Mouse (Mus musculus): ENCODE results near the gene Sec1. TPM values are rescaled to one million over a fixed set of nuclear protein-coding genes. Genes with fewer than 3 reads are reported as not detected.
A peak's percentile ranks its signal among the peaks of the same experiment; 100 is the strongest.

Sec1 gene
- total and polyA plus RNA-seq, 3 experiments, result 0.02 TPM; not detected in 2

DNA sequence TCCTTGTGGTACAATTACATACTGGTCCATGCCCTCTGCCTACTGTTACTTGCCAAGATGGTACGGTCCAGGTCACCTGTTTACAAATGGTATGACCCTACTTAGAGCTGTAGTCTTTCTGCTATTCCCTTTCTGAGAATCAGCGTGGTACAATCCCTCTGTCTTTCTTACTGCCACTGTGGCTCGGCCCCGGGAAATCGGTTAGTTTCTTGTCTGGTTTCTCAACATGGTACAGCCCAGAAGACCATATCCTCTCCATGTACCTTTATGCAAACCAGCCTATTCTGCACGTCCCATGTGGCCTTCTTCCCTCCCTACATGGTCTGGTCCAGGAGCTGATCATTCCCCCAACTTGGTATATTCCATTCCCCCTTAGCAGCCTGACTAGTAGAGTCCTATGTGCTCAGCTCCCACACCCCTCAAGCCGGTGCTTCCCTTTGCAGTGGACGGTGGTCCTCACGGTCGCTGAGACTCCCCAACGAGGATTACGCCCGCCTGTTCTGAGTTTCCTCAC, 9.9 kb upstream of the Sec1 start:
- DNase-seq (ENCODE audit: low spot score) (peak; percentile 72), ATAC-seq (ENCODE audit: extremely low read depth, insufficient number of reproducible peaks, low FRiP score, poor library complexity, severe bottlenecking) (peak; percentile 3; the same call in 1 of the 2 replicates)
- H3K4me3 ChIP-seq (ENCODE audit: low read depth, low read length), result peak overlapping the region; percentile 81
- H3K36me3 ChIP-seq (replicated peaks), result peaks cover 11% of the 10 kb centered on the region
- no peaks in the 10 kb centered on the region for H3K9me3 ChIP-seq (replicated peaks)
- H3K27me3 ChIP-seq (ENCODE audit: insufficient read depth, low read length), result peaks cover 36% of the 10 kb centered on the region
- peaks cover 88% of the 10 kb centered on the region for H3K4me1 ChIP-seq (ENCODE audit: insufficient read depth, low read depth, low read length)
- no peak for TF ChIP-seq GATA2 (IDR thresholded peaks at IDR 0.05; ENCODE audit: borderline replicate concordance, low read depth, low read length)
- TF ChIP-seq POLR2AphosphoS5 (IDR thresholded peaks at IDR 0.05; ENCODE audit: insufficient replicate concordance, low read depth, low read length), result peak; percentile 67; the same call in 1 of the 2 replicates
- no peak for TF ChIP-seq CTCF (IDR thresholded peaks at IDR 0.05; ENCODE audit: low read depth, low read length)

DNA sequence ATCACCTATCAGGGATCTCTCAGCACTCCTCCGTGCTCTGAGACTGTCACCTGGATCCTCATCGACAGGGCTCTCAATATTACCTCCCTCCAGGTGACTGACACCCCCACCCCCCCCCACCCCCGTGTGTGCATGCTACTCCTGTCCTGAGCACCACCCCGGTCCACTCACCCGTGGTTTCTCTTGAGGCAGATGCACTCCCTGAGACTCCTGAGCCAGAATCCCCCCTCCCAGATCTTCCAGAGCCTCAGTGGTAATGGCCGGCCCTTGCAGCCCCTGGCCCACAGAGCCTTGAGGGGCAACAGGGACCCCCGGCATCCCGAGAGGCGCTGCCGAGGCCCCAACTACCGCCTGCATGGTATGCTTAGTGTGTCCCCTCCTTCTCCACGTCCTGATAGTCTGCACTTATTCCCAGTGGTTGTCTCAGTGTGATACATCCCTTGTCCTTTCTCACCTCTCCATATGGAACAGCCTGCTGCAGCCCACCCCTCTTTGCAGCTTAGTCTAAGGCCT, 9.4 kb upstream of the Sec1 start:
- H3K9me3 ChIP-seq (replicated peaks), result no peaks in the 10 kb centered on the region
- DNase-seq (ENCODE audit: low spot score) (peak; percentile 31), ATAC-seq (ENCODE audit: extremely low read depth, insufficient number of reproducible peaks, low FRiP score, poor library complexity, severe bottlenecking) (no peak)
- H3K4me3 ChIP-seq (ENCODE audit: low read depth, low read length), result peak overlapping the region; percentile 81; the same call in 1 of the 2 replicates
- peaks cover 82% of the 10 kb centered on the region for H3K4me1 ChIP-seq (ENCODE audit: insufficient read depth, low read depth, low read length)
- peaks cover 6% of the 10 kb centered on the region for H3K36me3 ChIP-seq (replicated peaks)
- no peak for TF ChIP-seq CTCF (IDR thresholded peaks at IDR 0.05; ENCODE audit: low read depth, low read length)
- TF ChIP-seq GATA2 (IDR thresholded peaks at IDR 0.05; ENCODE audit: borderline replicate concordance, low read depth, low read length), result no peak
- H3K27me3 ChIP-seq (ENCODE audit: insufficient read depth, low read length), result peaks cover 41% of the 10 kb centered on the region

DNA sequence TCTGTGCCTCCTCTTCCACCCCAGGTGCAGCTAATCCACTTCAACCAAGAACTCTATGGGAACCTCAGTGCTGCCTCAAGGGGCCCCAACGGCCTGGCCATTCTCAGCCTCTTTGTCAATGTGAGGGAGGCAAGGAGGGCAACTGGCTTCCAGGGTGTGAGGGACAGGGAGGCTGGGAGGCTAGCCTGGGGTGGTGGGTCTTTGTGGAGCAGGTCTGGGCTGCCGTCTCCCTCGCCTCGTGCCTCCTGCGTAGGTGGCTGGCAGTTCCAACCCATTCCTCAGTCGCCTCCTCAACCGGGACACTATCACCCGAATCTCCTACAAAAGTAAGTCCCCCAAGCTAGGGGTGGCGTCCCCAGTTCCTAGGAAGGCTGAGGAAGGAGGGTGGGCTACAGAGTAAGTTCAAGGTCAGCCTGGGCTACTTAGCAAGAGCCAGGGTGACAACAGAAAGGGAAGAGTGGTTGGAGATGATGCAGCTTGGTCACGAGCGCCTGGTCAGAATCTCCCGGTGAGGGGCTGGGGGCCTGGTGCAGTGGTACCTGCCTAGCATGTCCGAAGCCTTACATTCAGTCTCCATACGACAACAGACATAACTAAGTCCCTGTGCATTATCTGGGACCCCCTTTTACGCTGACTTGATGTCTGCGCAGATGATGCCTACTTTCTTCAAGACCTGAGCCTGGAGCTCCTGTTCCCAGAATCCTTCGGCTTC, 8.8 kb upstream of the Sec1 start:
- Histone ChIP-seq H3K9me3 (replicated peaks) (no peaks in the 10 kb centered on the region), H3K27me3 (ENCODE audit: insufficient read depth, low read length) (peaks cover 47% of the 10 kb centered on the region), H3K4me3 (ENCODE audit: low read depth, low read length) (no peak overlapping the region; the same call in 1 of the 2 replicates), H3K36me3 (replicated peaks) (no peaks in the 10 kb centered on the region), H3K4me1 (ENCODE audit: insufficient read depth, low read depth, low read length) (peaks cover 80% of the 10 kb centered on the region)
- ATAC-seq (ENCODE audit: extremely low read depth, insufficient number of reproducible peaks, low FRiP score, poor library complexity, severe bottlenecking) (no peak), DNase-seq (ENCODE audit: low spot score) (no peak)
- TF ChIP-seq GATA2 (IDR thresholded peaks at IDR 0.05; ENCODE audit: borderline replicate concordance, low read depth, low read length) (no peak), GATA1 (IDR thresholded peaks at IDR 0.05; ENCODE audit: borderline replicate concordance, low read length) (no peak), TAL1 (conservative IDR thresholded peaks at IDR 0.05; ENCODE audit: low read depth, low read length) (no peak), POLR2AphosphoS5 (IDR thresholded peaks at IDR 0.05; ENCODE audit: insufficient replicate concordance, low read depth, low read length) (no peak), CTCF (IDR thresholded peaks at IDR 0.05; ENCODE audit: low read depth, low read length) (no peak)

DNA sequence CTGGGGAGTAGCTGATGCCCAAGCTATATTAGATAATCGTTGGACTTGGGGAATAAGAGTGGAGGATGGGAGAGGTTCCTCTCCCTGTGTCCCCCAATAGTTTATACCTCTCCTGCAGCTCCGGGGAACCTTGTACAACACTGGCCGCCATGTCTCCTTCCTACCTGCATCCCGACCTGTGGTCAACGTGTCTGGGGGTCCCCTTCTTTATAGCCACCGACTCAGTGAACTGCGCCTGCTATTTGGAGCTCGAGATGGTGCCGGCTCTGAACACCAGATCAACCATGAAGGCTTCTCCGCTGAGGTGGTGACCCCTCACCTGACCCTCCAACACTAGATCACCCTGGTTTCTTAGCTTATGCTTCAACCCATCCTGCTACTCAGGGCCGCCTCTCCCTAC, 8.1 kb upstream of the Sec1 start:
- TF ChIP-seq GATA1 (IDR thresholded peaks at IDR 0.05; ENCODE audit: borderline replicate concordance, low read length) (no peak), CTCF (IDR thresholded peaks at IDR 0.05; ENCODE audit: low read depth, low read length) (no peak), TAL1 (conservative IDR thresholded peaks at IDR 0.05; ENCODE audit: low read depth, low read length) (no peak), POLR2AphosphoS5 (IDR thresholded peaks at IDR 0.05; ENCODE audit: insufficient replicate concordance, low read depth, low read length) (no peak), GATA2 (IDR thresholded peaks at IDR 0.05; ENCODE audit: borderline replicate concordance, low read depth, low read length) (no peak)
- Histone ChIP-seq H3K36me3 (replicated peaks) (no peaks in the 10 kb centered on the region), H3K27me3 (ENCODE audit: insufficient read depth, low read length) (peaks cover 49% of the 10 kb centered on the region), H3K9me3 (replicated peaks) (no peaks in the 10 kb centered on the region), H3K4me3 (ENCODE audit: low read depth, low read length) (no peak overlapping the region), H3K4me1 (ENCODE audit: insufficient read depth, low read depth, low read length) (peaks cover 74% of the 10 kb centered on the region)
- ATAC-seq (ENCODE audit: extremely low read depth, insufficient number of reproducible peaks, low FRiP score, poor library complexity, severe bottlenecking) (no peak), DNase-seq (ENCODE audit: low spot score) (no peak)

DNA sequence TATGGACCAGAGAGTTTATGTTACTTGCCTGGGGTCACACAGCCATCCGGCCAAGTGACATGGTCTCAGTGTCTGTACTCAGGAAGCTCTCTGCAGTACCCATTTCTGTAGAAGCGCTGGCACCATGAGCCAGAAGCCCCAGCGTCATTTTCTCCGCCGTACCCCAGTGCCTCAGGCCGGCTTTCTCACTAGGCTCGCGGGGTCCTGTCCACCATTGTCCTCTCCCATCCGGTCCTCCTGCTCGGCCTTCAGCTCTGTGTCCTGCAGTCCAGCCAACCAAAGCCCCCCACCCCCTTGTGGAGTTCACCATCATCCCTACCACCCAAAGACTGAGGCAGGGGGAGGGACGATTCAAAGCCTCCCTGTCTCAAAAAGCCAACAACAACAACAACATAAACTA, 7.4 kb upstream of the Sec1 start:
- TF ChIP-seq POLR2AphosphoS5 (IDR thresholded peaks at IDR 0.05; ENCODE audit: insufficient replicate concordance, low read depth, low read length), result no peak
- TF ChIP-seq CTCF (IDR thresholded peaks at IDR 0.05; ENCODE audit: low read depth, low read length), result no peak
- no peak for TF ChIP-seq GATA1 (IDR thresholded peaks at IDR 0.05; ENCODE audit: borderline replicate concordance, low read length)
- no peak for TF ChIP-seq GATA2 (IDR thresholded peaks at IDR 0.05; ENCODE audit: borderline replicate concordance, low read depth, low read length)
- TF ChIP-seq TAL1 (conservative IDR thresholded peaks at IDR 0.05; ENCODE audit: low read depth, low read length), result no peak
- Histone ChIP-seq H3K4me1 (ENCODE audit: insufficient read depth, low read depth, low read length) (peaks cover 70% of the 10 kb centered on the region), H3K36me3 (replicated peaks) (no peaks in the 10 kb centered on the region), H3K4me3 (ENCODE audit: low read depth, low read length) (no peak overlapping the region), H3K27me3 (ENCODE audit: insufficient read depth, low read length) (peaks cover 49% of the 10 kb centered on the region), H3K9me3 (replicated peaks) (no peaks in the 10 kb centered on the region)
- ATAC-seq (ENCODE audit: extremely low read depth, insufficient number of reproducible peaks, low FRiP score, poor library complexity, severe bottlenecking), result no peak
- no peak for DNase-seq (ENCODE audit: low spot score)

DNA sequence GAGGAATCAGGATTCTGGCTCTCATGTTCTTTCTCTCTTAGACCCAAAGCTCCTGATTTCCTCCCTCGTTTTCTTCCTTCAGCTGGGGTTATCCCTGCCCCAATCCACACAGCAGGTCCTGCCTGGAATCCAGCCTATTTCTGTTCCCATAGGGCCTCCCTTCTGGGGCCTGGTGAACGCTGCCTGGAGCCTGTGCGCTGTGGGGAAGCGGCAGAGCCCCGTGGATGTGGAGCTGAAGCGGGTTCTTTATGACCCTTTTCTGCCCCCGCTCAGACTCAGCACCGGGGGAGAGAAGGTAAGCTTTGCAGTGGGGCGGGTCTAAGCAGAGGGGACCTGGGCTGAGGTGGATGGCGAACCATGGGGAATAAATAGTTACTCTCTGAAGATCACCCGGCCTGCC, 6.9 kb upstream of the Sec1 start:
- no peak overlapping the region for H3K4me3 ChIP-seq (ENCODE audit: low read depth, low read length)
- DNase-seq (ENCODE audit: low spot score), result no peak
- ATAC-seq (ENCODE audit: extremely low read depth, insufficient number of reproducible peaks, low FRiP score, poor library complexity, severe bottlenecking), result no peak

More for the DNA sequence above, 6.9 kb upstream of the Sec1 start:
- no peaks in the 10 kb centered on the region for H3K36me3 ChIP-seq (replicated peaks)
- no peaks in the 10 kb centered on the region for H3K9me3 ChIP-seq (replicated peaks)
- TF ChIP-seq TAL1 (conservative IDR thresholded peaks at IDR 0.05; ENCODE audit: low read depth, low read length) (no peak), GATA2 (IDR thresholded peaks at IDR 0.05; ENCODE audit: borderline replicate concordance, low read depth, low read length) (no peak), GATA1 (IDR thresholded peaks at IDR 0.05; ENCODE audit: borderline replicate concordance, low read length) (no peak), POLR2AphosphoS5 (IDR thresholded peaks at IDR 0.05; ENCODE audit: insufficient replicate concordance, low read depth, low read length) (no peak)
- H3K4me1 ChIP-seq (ENCODE audit: insufficient read depth, low read depth, low read length), result peaks cover 67% of the 10 kb centered on the region
- peaks cover 49% of the 10 kb centered on the region for H3K27me3 ChIP-seq (ENCODE audit: insufficient read depth, low read length)
